Mouse (Mus musculus) activated CD4-positive, CD25-positive, alpha-beta regulatory T cell, adult 4 months (primary cell): ENCODE measurements around the gene Cd79a. TPM values are rescaled to one million over a fixed set of nuclear protein-coding genes. Genes with fewer than 3 reads are reported as not detected.
A peak's percentile ranks its signal among the peaks of the same experiment; 100 is the strongest.

ENCODE experiments used
- ATAC-seq: one replicate; pipeline ENCODE4 v1.8.0; 2017
- polyA plus RNA-seq, 2 experiments: library from polyadenylated mRNA; unstranded; fragments of 100-300 nt; shearing (Covaris generic); gene quantifications; one replicate each; pipeline ENCODE4 v1.2.1; 2017

The Cd79a gene
- polyA plus RNA-seq = 10 to 100 TPM in 1 of 2 experiments, 1 to 10 TPM in 1; 1.7 to 22.3 TPM

DNA sequence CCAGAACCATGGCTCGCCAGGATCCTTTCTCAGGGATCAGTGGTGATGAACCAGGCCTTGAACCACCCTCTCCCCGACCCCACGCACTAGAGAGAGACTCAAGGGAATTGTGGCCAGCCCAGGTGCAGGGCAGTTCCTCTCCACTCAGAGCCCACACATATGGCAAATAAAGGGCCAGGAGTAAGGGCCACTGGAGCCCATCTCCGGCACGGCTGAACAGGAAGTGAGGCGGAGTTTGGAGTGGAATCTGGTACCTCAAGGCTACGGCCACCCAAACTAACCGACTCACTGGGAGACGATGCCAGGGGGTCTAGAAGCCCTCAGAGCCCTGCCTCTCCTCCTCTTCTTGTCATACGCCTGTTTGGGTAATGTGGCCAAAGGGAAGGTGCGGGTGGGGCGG, at the start of gene Cd79a:
Gene Cd79a (plus strand): TSS at position 158 of the 400 bp plus-strand sequence.
- ATAC-seq = no peak

DNA sequence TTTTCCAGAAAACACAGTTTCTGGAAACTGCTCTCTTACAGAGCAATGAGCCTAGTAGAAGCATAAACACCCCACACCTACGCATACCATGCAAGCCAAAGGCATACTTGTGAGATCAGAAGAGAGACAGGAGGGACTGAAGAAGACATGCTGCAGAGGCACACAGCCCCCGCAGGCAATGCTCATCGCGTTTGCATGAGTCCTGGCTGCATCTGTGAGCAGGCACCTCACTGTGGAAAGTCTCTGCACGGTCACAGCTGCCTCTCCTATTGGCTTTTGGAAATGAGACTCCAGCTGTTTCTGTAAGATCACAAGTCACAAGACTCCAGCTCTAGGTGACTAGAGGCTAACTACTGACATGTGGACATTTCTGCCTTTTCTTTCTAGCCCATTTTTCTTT, 47.0 kb upstream of the Cd79a start:
- no peak for ATAC-seq

DNA sequence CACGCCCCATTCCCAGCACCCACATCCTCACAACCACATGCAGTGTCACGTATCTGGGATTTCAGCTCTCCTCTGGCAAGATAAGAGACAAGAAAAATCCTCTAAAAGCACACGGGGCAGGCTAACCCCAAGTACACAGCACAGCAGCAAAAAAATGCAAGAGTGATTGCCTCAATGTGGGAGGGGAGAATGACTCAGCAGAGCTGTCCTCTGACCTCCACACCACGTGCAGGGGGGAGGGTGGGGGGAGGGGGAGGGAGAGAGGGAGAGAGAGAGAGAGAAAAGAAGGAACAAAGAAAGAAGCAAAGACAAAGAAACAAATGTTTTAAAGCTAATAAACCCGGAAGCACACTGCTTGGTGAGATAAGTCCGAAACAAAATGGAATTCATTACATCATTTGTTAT, 46.3 kb upstream of the Cd79a start:
- no peak for ATAC-seq

DNA sequence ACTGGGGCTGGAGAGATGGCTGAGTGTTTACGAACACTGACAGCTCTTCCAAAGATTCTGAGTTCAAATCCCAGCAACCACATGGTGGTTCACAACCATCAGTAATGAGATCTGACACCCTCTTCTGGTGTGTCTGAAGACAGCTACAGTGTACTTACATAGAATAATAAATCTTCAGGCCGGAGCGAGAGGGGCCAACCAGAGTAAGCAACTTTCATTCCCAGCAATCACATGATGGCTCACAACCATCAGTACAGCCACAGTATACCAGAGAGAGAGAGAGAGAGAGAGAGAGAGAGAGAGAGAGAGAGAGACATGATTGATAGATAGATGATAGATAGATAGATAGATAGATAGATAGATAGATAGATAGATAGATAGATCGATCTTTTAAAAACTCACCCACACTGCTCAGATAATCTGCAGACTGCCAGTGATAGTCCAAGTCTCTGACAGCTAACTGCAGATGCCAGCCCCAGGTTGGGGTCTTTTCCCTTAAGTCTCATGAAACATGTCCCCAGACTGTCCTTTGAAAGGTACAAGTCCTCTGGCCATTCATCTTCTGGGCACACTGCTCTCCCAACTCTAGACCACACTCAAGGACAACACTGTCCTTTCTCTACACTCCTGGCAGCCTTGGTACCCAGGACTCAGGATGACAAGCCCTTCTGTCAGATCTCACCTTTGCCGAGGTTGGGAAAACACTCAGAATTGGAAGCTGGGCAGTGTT, 45.4 kb upstream of the Cd79a start:
- ATAC-seq = no peak

DNA sequence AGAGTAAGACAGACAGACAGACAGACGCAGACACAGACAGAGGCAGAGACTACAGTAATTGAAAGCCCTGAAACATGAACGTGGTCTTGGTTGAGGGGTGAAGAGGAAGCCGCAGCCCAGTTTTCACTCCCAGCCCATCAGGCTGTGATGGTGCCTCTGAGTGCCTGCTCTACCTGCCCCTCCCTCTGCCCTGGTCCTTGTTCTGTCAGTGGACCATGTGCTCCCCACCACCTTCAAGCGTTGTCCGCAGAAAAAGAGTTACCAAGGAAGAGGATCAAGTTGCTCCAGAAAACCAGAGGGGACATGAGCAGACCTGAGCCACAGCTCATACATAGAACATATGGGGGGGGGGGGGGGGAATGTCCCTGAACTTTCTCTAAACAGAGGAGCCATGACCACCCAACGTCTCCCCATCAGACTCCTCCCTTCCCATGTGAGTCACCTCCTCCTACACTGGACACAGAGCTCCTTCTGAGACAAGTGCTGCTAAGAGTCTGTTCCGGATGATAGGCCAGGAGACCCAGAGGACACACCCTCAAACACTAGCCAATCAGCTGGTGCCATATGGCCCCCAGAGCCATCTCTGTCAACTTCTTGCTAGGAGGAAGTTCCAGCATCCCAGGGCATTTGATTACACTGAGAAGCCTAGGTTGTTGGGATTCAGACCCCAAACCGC, 44.5 kb upstream of the Cd79a start:
- ATAC-seq = no peak

DNA sequence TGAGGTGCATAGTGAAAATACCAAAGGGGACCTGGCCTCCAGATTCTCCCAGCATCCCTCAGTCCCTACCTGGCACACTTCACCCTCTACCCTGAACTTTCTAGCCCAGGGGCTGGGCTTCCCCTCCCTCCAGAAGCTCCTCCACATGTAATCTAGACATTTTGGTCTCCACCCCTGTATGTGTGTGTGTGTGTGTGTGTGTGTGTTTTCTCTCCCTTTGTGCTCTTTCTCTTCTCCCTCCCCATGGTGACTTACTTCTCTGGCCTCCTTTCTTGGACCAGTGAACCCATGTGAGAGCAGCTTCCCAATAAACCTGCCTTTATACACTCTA, 44.0 kb upstream of the Cd79a start:
- no peak for ATAC-seq

DNA sequence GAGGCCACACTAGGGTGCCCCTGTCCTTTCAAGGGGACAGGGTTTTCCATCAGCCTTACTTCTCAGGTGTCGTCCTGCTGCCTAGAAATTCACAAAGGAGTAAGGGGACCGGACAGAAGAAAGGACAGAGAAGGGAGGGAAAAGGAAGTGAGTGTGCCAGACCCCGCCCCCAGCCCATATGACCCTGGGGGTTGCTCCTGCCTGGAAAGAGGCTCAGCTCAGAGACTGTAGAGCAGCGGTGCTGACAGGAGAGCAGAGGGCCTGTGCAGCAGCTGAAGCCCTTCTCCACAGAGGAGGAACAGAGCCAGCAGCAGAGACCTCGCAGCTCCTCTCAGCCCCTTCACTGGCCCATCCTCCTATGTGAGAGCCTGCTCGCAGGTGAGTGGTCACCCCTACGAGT, 43.5 kb upstream of the Cd79a start:
- ATAC-seq = no peak

DNA sequence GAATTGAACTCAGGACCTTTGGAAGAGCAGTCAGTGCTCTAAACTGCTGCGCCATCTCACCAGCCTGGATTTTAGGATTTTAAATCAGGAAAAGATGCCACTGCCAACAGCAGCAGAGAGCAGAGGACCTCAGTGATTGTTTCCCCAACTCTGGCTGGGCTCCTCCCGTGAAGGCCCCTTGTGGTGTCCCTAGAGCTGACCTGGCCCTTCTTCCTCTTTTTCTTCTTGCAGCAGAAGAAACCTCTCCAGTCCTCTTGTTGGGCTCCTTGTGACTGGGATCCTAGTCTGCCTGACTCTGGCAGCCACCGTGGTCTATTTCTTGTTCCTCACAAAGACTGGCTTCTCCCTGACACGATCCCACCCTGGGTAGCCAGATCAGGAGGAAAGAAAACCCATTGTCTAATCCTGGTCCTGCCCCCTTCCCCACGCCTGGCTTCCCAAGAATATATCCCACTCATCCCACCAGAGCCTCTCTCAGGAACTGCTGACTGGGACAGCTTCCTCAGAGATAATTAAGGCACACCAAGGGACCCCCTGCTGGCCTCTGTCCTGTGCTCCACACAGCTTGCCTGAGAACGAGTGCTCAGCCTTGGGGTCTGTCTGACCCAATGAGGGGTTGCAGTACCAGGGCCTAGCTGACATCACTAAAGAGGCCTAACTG, 40.6 kb upstream of the Cd79a start:
- ATAC-seq = no peak

DNA sequence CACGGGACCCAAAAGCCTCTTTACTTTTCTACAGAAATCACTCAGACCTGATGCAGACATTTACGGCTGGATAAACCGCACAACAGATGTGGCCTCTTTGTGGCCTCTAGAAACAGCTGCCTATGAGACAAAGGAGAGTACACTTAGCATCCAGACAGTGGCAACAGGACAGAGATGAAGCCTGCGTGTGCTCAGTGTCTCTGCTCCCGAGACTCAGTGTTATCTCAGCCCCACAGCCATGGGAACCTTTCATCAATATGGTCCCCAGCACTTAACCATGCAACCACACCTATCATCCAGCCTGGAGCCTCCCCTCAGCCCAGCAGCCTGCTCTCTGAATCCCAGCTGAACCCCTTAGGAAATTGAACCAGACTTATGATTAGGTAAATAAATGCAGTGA, 37.9 kb upstream of the Cd79a start:
- ATAC-seq = no peak

DNA sequence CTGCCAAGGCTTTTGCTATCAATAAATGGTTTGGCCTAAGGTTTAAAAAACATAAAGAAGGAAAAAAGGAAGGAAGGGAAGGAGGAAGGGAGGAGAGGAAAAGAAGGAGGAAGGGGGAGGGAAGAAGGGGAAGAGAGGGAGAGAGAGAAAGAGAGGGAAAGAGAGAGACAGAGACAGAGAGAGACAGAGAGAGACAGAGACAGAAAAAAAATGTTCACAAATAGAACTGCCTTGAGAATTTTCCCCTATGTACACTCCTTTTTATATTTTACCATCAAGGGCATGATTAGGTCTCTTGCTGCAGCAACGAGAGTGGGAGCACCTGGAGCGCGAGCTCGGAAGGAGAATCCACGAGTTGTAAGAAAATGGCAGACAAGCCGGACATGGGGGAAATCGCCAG, 35.3 kb upstream of the Cd79a start, which contains the start of gene Gm9844:
Gene Gm9844 (plus strand): TSS at position 301 of the 400 bp plus-strand sequence.
- ATAC-seq = no peak

DNA sequence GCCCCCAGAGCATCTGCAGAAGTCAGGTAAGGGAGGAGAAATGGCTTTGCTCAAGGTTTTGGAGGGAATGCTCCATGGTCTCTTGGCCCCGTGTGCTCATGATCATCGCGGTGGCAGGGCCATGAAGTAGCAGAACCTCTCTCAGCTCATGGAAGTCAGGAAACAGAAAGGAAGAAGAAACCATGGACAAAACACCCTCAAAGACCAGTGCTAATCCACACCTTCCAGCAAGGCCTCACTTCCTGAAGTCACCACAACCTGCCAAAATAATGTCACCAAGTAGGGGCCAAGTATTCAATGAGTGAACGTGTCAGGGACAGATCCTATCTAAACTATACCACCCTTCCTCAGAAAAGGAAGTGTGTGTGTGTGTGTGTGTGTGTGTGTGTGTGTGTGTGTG, 34.3 kb upstream of the Cd79a start:
- ATAC-seq = no peak

DNA sequence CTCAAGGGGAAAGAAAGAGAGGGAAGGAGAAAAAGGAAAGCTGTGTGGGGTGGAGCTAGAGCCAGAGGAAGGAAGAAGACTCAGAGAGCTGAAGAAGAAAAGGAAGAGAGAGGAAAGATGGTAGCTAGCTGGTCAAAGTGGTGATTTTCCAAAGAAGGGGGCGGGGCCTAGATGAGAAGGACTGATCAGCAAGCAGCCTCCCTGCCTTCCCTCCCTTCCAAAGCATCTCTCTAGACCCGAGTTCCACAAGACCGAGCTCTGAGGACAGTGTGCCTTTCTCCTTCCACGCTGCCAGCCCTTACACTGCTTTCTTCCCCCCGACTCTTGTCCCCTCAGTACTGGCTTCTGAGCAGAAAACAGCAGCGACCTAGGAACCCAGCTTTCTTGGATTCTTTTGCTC, 33.0 kb upstream of the Cd79a start:
- no peak for ATAC-seq

DNA sequence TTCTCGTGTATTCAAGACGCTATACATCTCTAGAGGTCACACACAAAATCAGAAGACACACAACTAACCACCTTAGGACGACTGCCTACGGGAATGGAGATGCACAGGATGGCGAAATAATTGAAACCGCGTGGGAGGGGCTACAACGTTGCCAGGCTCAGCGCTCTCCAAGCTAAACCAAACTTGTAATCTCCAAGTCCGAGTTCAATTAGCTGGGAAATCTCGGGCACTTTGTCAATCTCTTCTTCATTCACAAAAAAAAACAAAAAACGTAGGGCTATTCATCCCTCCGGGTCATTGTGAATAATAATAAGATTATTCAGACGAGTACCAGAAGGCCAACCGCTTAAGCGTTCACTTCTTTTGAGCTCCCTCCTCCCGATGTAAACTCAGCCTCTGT, 28.1 kb upstream of the Cd79a start:
- no peak for ATAC-seq

DNA sequence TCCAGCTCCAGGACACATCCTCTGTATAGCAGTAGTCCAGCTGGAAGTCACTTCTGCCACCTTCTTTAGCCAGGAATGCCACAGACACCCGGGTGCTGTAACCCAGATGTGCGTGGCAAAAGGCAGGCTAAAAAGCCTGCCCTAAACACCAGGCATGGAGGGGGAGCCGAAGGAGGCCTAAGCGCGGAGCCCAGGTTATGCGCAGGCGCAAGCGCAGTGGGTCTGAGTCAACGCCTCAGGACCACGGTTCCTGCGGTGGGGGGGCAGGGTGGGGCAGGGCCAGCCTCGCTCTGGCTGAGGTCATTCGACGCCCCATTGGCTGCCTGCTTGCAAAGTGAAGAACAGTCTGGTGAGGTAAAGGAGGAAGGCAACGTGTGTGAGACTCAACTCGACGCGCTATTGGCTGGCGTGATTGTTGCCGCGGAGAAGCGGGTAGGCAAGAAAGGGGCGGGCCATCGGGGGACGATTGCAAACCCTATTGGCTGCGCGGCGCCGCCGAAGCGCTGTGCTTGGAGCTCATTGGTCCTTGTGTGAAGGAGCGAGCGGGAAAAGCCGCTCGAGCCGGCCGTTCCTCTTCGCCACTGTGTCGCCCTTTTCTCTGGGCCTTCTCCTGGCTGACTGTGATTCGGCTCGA, 27.5 kb upstream of the Cd79a start, which contains the start of the genes Lypd4 and Dmrtc2:
Gene Lypd4 (minus strand): TSS at position 410 of the 634 bp plus-strand sequence.
Gene Dmrtc2 (plus strand): TSS at position 526 of the 634 bp plus-strand sequence.
- no peak for ATAC-seq

DNA sequence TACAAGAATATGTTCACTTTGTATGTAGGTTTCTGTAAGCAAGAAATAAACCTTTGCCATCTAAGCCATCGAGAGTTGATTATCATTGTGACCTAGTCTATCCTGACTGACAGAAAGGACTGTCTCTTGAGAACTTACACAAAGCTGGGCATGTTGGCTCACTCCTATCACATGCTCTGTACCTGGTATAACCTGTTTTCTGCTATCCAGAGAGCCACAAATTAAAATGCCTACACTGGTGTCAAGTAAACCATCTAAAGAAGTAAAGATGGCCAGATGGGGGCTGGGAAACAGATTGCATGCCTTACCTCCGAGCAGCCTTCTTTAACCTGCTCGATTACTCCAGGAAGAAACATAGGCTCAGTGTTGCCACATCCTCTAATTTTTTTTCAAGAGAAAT, 19.6 kb upstream of the Cd79a start:
- ATAC-seq = no peak

DNA sequence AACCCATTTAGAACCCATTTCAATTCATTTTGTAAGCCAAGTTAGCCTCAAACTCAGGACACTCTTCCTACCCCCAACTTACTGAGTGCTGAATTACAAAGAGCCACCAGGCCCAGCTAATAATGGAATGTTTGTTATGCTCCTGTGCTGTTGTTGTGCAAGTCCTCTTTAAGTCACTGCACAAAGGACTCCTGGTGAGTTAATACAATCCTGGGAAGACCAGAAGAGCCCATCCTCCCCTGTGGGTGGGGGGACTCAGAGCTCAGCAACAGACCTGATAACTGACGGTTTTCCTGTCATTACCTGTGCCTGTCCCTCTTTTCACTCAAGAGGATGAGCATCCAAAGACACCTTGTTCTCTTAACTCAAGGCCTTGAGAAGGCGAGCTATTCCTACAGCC, 17.6 kb upstream of the Cd79a start:
- no peak for ATAC-seq

DNA sequence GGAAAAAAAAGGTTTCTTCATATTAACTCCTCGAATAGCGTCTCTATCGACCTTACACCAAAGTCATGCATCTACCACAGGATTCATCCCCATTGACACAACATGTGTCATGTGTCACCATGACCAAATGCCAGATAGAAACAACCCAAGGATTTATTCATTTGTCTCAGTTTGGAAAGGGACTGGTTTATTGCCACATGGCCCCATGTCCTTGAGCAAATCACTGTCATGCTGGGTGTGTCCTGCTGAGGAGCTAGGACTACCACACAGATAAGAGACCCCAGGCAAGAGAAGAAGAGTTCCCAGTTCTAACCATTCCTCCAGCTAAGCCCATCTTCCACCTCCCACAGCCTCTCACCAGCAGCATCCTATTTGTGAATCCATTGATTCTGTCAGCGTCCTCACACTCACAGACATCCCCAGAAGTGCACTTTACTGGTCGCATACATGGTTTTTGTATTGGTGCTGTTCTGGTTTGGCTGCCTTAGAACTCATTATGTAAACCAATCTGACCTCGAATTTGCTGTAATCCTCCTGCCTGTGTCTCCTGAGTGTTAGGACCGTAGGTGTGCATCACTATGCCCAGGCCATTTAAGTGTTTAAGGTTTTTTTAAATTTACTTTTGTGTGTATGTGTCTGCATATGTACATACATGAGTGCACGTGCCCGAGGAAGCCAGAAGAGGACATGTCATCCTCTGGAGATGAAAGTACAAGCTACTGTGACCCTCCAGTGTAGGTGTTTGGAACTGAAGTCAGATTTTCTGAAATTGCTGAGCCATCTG, 14.6 kb upstream of the Cd79a start:
- ATAC-seq = no peak

DNA sequence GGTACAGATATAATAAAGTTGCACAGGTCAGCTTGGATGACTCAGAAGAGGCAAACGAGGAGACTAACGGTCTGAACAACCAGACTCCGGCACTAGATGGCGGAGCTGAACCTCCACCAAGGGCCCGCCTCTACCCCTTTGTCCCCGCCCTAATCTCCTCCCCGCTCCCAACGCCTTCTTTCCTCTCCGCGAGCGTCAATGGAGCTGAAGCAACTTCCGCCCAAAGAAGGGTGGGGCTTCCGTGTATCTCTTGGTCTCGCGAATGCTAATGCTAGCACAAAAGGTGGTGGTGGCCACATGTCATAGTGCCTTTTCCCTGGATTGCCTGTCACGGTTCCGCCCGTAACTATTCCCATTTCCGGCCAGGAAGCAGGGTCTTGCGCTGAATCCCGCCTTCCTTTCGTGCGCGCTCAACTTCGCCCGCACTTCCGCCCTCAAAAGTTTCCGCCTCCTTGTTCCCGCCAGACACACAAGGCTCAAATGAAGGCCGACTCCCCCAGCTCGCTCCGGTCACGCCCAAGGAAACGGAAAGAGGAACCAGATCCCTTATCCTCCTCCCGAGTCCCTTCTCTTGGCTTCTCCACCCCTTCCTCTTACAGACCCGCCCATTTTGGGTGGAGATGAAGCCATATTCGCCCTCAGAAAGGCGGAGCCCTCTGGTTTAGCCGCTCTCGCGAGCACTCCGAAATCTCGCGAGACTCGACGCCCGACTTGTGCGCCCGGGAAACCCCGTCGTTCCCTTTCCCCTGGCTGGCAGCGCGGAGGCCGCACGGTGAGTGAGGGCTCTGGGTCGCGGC, 13.1 kb upstream of the Cd79a start, which contains the start of gene Rps19:
Gene Rps19 (plus strand): TSS at position 476 of the 797 bp plus-strand sequence.
- peak; percentile 87 for ATAC-seq

DNA sequence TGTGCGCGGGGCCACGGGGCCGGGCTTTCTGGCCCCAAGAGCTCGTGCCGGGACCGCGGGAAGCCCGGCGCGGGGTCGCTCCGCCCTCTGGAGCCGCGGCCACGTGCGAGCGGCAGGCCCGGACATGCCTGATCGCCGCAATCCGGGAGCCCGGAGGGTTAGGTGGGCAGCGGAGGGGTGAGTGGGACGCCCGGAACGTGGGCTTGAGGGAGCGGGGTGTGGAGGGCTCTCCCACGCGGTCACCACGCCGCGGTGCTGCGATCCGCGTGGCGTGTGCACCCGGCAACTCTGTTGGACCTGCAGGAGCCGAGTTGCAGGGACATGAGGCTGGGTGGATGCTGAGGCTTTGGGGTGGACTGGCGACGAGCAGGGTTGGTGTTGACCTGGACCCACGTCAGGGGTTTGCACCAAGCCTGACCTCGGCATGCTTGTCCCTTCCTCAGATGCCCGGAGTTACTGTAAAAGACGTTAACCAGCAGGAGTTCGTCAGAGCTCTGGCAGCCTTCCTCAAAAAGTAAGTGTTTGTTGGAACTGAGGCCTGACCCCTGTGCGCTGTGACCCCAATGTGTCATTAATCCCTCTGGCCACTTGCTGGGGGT, 12.4 kb upstream of the Cd79a start:
- peak; percentile 8 for ATAC-seq

DNA sequence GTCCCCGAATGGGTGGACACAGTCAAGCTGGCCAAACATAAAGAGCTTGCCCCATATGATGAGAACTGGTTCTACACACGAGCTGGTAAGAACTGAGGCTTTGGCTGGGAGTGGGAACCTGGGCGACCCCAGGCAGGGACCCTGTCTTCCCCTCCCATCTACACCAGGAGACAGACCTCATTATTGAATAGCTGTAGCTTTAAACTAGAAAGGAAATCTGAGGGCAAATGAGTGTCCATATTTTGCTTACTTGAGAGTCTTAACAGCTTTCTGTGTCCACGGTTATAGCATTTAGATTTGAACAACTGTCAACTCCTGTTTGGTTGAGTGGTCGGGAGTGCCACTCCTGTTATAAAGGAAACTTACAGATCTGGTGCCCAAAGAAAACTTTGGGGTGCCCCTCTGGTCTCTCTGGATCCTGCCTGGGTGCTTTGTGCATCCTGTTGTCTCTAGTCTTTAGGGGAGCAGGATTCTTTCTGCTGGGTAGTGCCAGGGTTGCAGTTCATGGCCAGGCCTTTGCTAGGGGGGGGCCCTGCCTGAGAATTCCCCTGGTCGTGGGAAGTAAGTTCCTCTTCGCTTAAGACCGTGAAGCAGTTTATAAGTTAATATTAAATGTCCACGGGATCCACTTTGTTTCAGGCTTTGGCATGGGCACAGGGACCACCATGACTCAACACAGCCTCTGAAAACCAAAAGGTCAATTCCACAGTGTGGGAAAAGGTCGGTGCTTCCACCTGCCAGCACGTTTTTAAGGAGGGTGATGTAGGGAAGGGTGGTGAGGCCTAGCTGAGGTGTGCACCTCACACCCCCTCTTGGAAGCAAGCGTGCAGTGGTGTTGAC, 11.5 kb upstream of the Cd79a start:
- no peak for ATAC-seq
